Mouse (Mus musculus) bone marrow, adult 2 months (tissue): ENCODE measurements around the gene Msrb3.

ENCODE experiments used
- CTCF ChIP-seq: fragments of 200-500 bp; IDR thresholded peaks from 2 replicates; pipeline ENCODE4 v1.5.1; 2011; ENCODE audit warnings: low read length, control low read depth; ENCODE audit not compliant: control insufficient read depth, insufficient read depth
- POLR2A ChIP-seq: fragments of 200-500 bp; IDR thresholded peaks from 2 replicates; pipeline ENCODE4 v1.6.1; 2011; ENCODE audit warnings: low read depth, mild to moderate bottlenecking, control low read depth, low read length, borderline replicate concordance; ENCODE audit not compliant: control insufficient read depth

DNA sequence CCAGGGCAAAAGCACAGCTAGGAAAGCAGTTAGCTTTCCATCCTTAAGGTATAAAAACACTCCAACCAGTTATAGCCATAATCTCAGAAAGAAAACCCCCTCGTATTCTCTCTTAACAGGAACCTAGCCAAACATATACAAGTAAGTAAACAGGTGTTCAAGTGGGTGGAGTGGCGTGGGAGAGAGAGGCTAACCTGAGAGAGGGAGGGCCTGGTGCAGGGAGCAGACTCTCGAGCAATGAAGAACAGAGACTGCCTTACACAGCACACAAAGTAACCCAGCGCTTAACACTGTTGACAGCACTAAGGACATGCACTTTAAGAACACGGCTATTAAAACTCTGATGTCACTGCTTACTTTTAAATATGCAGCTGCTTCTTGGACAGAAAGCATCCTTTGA is 47.9 kb upstream of the Msrb3 start:
- TF ChIP-seq POLR2A (no peak), CTCF (no peak)
